Mouse (Mus musculus) megakaryocyte, embryonic 14.5 days (primary cell): ENCODE measurements around the gene Pfn4.

Experiments
- FLI1 ChIP-seq: IDR thresholded peaks from 2 replicates; pipeline ENCODE4 v1.6.1; 2012; ENCODE audit warnings: low read length, inconsistent platforms, mixed read lengths
- GATA1 ChIP-seq: IDR thresholded peaks from 3 replicates; pipeline ENCODE4 v1.6.1; 2012; ENCODE audit warnings: mixed read lengths, low read length, inconsistent platforms, borderline replicate concordance

- TF ChIP-seq FLI1: no peak
- no peak for TF ChIP-seq GATA1
Observed at GRCm38 (mm10) chr12:4732332-4732731, 36.5 kb upstream of the Pfn4 start.
